Mouse (Mus musculus) liver, embryonic 14.5 days (tissue): ENCODE data around the gene Snai1.

Source experiments
- CTCF ChIP-seq: IDR thresholded peaks from 2 replicates; pipeline ENCODE4 v1.5.1; 2016; ENCODE audit warnings: antibody characterized with exemption, low read depth, control low read depth
- EP300 ChIP-seq: IDR thresholded peaks from 2 replicates; pipeline ENCODE4 v1.6.1; 2016; ENCODE audit warnings: antibody characterized with exemption, low read depth

DNA sequence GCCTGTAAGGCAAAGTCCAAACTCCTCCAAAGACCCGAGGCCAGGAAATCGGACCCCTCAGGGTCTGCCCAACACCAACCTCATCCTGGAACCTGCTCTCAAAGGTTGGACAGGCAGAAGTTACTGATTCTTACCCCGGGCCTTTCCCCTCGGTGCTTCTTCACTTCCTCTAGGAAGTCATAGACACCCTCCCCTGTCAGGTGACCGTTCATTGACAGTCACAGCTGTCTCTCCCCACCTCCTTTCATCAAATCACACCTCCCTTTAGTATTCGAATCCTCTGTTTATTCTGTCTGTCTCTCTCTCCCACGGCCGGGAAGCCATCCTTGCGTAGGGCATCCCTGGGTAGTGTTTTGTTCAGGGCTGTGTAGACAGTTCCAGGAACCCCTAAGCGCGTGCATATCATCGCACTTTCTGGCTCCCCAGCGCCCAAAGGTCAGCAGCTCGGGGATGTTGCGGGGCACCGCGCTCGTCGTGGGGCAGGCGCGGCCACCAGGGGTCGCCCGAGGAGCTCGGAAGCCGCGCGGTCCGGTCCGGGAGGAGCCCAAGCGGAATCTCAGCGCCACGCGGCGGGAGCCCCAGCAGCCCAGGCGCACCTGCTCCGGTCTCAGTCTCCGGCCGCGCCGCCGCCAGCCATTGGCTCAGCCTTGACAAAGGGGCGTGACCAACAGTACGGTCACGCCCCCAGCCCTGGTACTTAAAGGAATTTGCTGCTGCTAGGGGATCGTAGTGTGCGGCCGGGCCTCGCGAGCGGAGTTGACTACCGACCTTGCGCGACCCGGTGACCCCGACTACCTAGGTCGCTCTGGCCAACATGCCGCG lies at the start of gene Snai1:
- peak; percentile 72 for TF ChIP-seq CTCF
- TF ChIP-seq EP300, result no peak
